Mouse (Mus musculus): ENCODE data around the gene Dis3l.

- TF ChIP-seq CTCF (IDR thresholded peaks at IDR 0.05; ENCODE audit: control insufficient read depth, insufficient read depth, low read length) (no peak), POLR2A (IDR thresholded peaks at IDR 0.05; ENCODE audit: borderline replicate concordance, control insufficient read depth, low read depth, low read length) (no peak)
Observed at GRCm38 (mm10) chr9:64345931-64346330, 4.8 kb upstream of the Dis3l start.

Measured in bone marrow, adult 2 months (tissue).